Mouse (Mus musculus): Measurements from ENCODE around the gene Tmtc1.

The Tmtc1 gene

GRCm38 (mm10) chr6:148443726-148444701 lies at the start of gene Tmtc1:
Gene Tmtc1 (minus strand): TSS chr6:148444389.
- DNase-seq (ENCODE audit: low spot score in 2 of 2), result peak; percentile 59

GRCm38 (mm10) chr6:148491849-148492248 lies 47.7 kb upstream of the Tmtc1 start:
- DNase-seq (ENCODE audit: low spot score in 2 of 2), result no peak

GRCm38 (mm10) chr6:148486756-148487155 lies 42.6 kb upstream of the Tmtc1 start:
- no peak for DNase-seq (ENCODE audit: low spot score in 2 of 2)

GRCm38 (mm10) chr6:148481894-148482293 lies 37.7 kb upstream of the Tmtc1 start:
- DNase-seq (ENCODE audit: low spot score in 2 of 2), result no peak

GRCm38 (mm10) chr6:148479671-148480237 lies 35.6 kb upstream of the Tmtc1 start:
- DNase-seq (ENCODE audit: low spot score in 2 of 2), result no peak

GRCm38 (mm10) chr6:148478350-148478749 lies 34.2 kb upstream of the Tmtc1 start:
- no peak for DNase-seq (ENCODE audit: low spot score in 2 of 2)

GRCm38 (mm10) chr6:148472289-148472688 lies 28.1 kb upstream of the Tmtc1 start:
- no peak for DNase-seq (ENCODE audit: low spot score in 2 of 2)

GRCm38 (mm10) chr6:148467924-148468389 lies 23.8 kb upstream of the Tmtc1 start:
- no peak for DNase-seq (ENCODE audit: low spot score in 2 of 2)

GRCm38 (mm10) chr6:148467170-148467921 lies 23.2 kb upstream of the Tmtc1 start:
- no peak for DNase-seq (ENCODE audit: low spot score in 2 of 2)

GRCm38 (mm10) chr6:148459636-148460035 lies 15.4 kb upstream of the Tmtc1 start:
- DNase-seq (ENCODE audit: low spot score in 2 of 2), result no peak

- no peak for DNase-seq (ENCODE audit: low spot score in 2 of 2)
These were observed 11.3 kb upstream of the Tmtc1 start for GRCm38 (mm10) chr6:148455470-148455869.

- DNase-seq (ENCODE audit: low spot score in 2 of 2), result no peak
These were observed 10.6 kb upstream of the Tmtc1 start for GRCm38 (mm10) chr6:148454740-148455139.

- DNase-seq (ENCODE audit: low spot score in 2 of 2), result no peak
These were observed 4.0 kb upstream of the Tmtc1 start for GRCm38 (mm10) chr6:148448151-148448550.

GRCm38 (mm10) chr6:148446113-148446512 lies 1.9 kb upstream of the Tmtc1 start:
- no peak for DNase-seq (ENCODE audit: low spot score in 2 of 2)

- DNase-seq (ENCODE audit: low spot score in 2 of 2), result no peak
These were observed 607 bp upstream of the Tmtc1 start for GRCm38 (mm10) chr6:148444796-148445195.

GRCm38 (mm10) chr6:148443291-148443725 lies 881 bp downstream of the Tmtc1 start:
- peak in 1 of 2 experiments; percentile 5 for DNase-seq (ENCODE audit: low spot score in 2 of 2)

- DNase-seq (ENCODE audit: low spot score in 2 of 2), result peak in 1 of 2 experiments; percentile 11
These were observed 1.4 kb downstream of the Tmtc1 start for GRCm38 (mm10) chr6:148442671-148443290.

- DNase-seq (ENCODE audit: low spot score in 2 of 2), result no peak
These were observed 2.3 kb downstream of the Tmtc1 start for GRCm38 (mm10) chr6:148441871-148442270.

- DNase-seq (ENCODE audit: low spot score in 2 of 2), result no peak
These were observed 5.1 kb downstream of the Tmtc1 start for GRCm38 (mm10) chr6:148439101-148439500.

GRCm38 (mm10) chr6:148437565-148437964 lies 6.6 kb downstream of the Tmtc1 start:
- no peak for DNase-seq (ENCODE audit: low spot score in 2 of 2)

- DNase-seq (ENCODE audit: low spot score in 2 of 2), result no peak
These were observed 7.7 kb downstream of the Tmtc1 start for GRCm38 (mm10) chr6:148436441-148437001.

Measured in right cerebral cortex, postnatal 36 days (tissue).